Mouse (Mus musculus): ENCODE data around the gene Bbs12.

GRCm38 (mm10) chr3:37313371-37313770 is 1.0 kb downstream of the Bbs12 start:
- TF ChIP-seq CTCF (IDR thresholded peaks at IDR 0.05; ENCODE audit: borderline replicate concordance, insufficient read depth, low read depth, low read length) = no peak
- TF ChIP-seq POLR2A (IDR thresholded peaks at IDR 0.05; ENCODE audit: borderline replicate concordance, insufficient read depth, low read length) = no peak

Measured in cerebellum, adult 2 months (tissue).